Mouse (Mus musculus) heart, embryonic 10.5 days (tissue): ENCODE measurements around the gene Rab31. TPM values are rescaled to one million over a fixed set of nuclear protein-coding genes. Genes with fewer than 3 reads are reported as not detected.

Source experiments
- polyA plus RNA-seq: library from polyadenylated mRNA; unstranded; fragments of >200 nt; fragmentation: Nextera tagmentation; extraction: Ambion mirVana; gene quantifications from 2 replicates; pipeline ENCODE4 v1.2.1, GENCODE M21; 2016

Gene Rab31
- polyA plus RNA-seq, 1 experiment from 2014 or later, result 35.7 TPM

Other genes starting within 250 kb of the Rab31 start
- 0.20 TPM in 1 of 2 replicates, not detected in the other for gene Tmem232, start 232.0 kb downstream of the Rab31 start, polyA plus RNA-seq
- gene Vapa, start 159.2 kb downstream of the Rab31 start, polyA plus RNA-seq, result 153 and 179 TPM in 2 replicates
- 0.12 TPM in 1 of 2 replicates, not detected in the other for gene Txndc2, start 130.6 kb downstream of the Rab31 start, polyA plus RNA-seq
- gene Ppp4r1, start 9.8 kb upstream of the Rab31 start, polyA plus RNA-seq, result 42.9 and 43.2 TPM in 2 replicates
- 46.1 and 52.1 TPM in 2 replicates for gene Ralbp1, start 113.0 kb upstream of the Rab31 start, polyA plus RNA-seq
- 74.4 and 79.4 TPM in 2 replicates for gene Twsg1, start 178.5 kb upstream of the Rab31 start, polyA plus RNA-seq